Mouse (Mus musculus) v-Abl transformed pro-B cells (cell line): ENCODE measurements around the gene Arf3.
"Not testable (repeated sequence)": the region's sequence is repeated elsewhere in the genome, so short reads cannot be mapped to it uniquely, and the experiment has no call there.

Experiments
- in situ Hi-C, 2 experiments: fragments of 400-800 bp; cut with MboI; formaldehyde crosslinking; loops; one replicate each; pipeline ENCODE4 v1.15.1; 2025; ENCODE audit not compliant: unreplicated experiment in 2 of 2

The Arf3 gene

DNA sequence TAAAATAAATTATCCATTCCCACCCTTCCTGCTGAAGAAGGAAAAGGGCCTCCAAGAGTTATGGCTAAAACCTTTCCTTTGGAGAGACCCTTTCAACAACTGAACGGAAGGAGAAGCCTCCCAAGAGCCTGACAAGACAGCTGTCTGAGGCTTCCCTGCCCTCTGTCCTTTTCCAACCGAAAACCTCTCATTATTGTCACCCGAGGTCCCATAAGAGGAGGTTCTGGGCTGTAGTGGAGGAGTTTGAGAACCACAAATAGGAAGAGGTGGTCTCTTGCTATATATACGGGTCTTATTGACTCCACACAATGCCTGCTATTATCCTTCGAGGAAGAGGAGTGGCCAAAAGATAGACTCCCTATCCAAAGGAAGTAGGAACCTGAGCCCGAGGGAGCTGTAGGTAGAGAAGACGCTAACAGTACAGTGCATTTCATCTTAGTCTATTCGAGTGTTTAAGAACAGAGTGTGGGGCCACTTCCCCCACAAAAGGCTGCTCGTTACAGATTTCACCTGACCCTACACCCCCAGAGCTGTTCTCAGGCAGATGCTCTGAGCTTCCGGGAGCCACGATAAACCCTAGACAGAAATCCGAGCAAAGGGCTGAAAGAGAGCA, 8.9 kb upstream of the Arf3 start:
- in situ Hi-C loops = no loop called here

DNA sequence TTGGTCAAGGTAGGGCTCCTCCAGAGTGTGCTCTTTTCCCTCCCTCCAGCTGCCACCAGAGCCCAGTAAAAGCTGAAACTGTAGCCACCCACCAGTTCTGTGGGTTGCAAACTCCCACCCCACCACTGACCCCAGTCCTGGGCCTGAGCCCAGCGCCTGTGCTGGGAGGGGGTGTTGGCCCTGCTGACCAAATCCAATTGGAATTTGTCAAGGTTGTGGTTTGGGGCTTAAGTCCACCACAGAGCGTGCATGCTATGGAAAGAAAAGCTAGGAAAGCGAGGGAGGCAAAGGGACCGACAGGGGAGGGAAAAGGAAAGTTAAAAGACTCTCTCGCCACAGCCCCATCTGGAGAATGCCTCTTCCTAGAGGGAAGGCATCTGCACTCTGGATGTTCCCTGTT, 5.2 kb upstream of the Arf3 start:
- in situ Hi-C loops = no loop called here

DNA sequence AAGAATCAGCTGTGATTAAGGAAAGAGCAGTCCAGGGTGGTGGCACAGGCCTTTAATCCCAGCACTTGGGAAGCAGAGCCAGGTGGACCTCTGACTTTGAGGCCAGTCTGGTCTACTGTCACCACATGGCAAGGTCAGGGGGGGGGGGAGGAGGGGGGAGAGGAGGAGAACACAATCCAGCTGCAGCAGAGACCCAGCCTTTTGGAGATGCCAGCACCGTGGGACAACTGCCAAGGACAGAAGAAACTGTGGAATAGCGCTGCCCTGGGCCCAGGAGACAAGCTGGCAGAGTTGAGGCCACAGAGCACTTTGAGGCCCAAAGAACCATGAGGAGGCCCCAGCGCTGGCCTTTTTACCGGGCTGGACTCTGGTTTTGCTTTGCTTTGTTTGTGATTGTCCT, 2.9 kb upstream of the Arf3 start:
- in situ Hi-C loops = no loop called here

DNA sequence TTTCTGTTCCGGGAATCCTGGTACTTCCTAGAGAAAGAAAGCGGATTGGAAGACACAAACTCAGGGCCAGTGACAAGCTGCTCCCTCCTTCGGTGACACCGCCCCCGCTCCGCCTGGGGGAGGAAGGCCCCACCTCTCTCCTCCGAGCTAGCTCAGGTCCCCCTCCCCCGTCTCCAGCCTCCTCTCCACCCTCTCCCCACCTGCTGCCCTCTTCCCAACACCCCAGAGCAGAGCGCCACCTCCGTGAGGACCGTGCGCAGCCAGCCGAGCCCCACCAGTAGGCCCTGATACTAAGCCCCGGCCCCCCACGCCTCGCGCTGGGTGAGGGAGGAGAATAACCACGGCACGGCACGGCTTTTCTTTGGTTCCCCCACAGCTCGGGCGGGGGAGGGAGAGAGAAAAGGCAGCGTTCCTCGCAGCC, 803 bp downstream of the Arf3 start:
- in situ Hi-C loops = no loop called here

DNA sequence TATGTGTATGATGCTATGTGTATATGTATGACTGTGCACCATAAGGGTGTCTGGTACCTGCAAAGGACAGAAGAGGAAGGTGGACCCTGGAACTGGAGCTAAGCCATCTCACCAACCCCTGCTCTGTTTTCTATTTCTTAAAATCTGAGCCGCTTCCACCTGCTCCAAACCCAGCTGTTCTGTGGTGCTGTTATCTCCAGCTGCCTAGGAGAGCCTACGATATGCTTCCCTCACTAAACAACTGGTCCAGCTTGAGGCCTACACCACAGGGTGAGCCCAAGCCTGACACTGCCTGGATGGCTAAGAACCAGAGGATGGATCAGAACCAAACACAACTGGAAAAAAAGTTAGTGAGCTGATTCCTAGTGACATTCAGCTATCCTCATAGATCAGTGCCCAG, 8.9 kb downstream of the Arf3 start:
- in situ Hi-C loops = no loop called here

DNA sequence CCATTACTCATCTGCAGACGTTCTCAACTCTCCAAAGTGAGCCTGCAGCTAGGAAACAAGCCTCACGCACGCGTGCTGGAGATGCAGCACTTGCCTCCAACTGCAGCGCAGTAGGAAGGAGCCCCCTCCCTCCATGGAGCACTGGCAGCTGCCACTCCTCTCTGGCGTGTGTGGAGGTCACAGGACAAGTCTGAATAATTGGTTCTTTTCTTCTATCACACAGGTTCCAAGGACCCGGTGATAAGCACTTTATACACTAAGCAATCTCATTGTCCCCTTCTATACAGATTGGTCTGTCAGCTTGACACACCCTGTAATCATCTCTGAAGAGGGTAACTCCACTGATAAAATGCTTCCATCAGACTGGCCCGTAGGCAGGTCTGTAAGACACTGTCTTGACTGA, 10.0 kb downstream of the Arf3 start:
- in situ Hi-C loops = no loop called here

DNA sequence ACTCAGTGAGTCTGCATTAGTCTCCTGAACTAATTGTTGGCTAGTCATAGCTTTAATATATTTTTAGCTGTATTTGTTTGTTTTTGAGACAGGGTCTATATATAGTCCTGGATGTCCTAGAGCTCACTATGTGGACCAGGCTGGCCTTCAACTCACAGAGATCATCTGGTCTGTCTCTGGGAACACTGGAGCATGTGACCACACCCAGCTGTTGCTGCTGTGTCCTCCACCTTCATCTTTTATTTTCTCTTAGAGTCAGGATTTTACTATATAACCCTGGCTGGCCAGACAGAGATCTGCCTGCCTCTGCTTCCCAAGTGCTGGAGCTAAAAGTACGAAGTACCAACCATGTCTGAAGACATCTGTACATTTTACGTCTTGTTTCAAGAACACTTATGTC, 13.9 kb downstream of the Arf3 start:
- in situ Hi-C loops = no loop called here

DNA sequence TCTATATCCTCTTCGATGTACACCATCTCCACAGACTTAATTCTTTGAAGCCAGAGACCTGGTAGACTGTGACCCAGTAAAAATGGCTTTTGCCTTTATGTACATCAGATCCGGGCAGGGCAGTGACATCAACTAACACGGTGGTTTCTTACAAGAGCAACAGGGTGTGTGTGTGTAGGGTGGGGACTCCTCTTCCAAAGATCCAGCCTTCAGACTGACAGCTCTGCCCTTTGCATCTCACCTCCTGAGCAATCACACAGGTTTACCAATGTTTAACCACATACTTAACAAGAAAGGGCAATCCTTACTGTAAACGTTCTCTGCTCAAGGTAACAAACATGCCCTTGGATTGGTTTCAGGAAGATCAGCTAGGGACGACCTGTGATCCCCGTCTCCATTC, 15.7 kb downstream of the Arf3 start:
- in situ Hi-C loops = no loop called here

DNA sequence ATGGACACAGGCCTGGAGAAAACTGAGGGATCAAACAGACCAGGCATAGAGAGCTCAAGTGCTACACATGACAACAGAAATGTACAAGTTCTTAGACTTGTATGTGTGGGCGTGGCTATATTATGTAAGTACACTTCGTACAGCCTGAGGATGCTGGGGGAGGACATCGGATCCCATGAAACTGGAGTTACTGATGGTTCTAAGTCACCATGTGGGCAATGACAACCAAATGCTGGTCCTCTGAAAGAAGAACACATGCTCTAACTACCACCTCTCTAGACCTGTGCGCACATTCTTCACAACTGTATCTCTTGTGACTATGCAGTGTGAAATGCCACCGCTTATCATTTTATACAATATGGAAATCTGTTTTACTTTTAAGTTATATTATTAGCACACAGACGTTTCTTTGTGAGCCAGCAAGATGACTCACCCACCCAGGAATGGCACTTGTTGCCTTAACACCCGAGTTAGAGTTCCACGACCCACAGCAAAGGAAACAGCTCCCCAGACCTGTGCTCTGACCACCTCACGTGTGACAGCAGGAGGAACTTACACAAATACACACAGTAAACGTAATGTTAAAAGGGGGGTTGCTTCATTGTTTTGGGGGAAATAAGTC, 16.6 kb downstream of the Arf3 start:
- in situ Hi-C loops = no loop called here

DNA sequence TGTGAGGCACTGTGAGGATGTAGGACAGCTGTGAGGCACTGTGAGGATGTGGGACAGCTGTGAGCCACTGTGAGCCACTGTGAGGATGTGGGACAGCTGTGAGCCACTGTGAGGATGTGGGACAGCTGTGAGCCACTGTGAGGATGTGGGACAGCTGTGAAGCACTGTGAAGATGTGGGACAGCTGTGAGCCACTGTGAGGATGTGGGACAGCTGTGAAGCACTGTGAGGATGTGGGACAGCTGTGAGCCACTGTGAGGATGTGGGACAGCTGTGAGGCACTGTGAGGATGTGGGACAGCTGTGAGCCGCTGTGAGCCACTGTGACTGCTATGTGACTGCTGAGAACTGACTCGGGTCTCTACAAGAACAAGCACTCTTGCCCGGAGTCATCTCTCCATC, 19.2 kb downstream of the Arf3 start:
- in situ Hi-C loops = not testable (repeated sequence)

DNA sequence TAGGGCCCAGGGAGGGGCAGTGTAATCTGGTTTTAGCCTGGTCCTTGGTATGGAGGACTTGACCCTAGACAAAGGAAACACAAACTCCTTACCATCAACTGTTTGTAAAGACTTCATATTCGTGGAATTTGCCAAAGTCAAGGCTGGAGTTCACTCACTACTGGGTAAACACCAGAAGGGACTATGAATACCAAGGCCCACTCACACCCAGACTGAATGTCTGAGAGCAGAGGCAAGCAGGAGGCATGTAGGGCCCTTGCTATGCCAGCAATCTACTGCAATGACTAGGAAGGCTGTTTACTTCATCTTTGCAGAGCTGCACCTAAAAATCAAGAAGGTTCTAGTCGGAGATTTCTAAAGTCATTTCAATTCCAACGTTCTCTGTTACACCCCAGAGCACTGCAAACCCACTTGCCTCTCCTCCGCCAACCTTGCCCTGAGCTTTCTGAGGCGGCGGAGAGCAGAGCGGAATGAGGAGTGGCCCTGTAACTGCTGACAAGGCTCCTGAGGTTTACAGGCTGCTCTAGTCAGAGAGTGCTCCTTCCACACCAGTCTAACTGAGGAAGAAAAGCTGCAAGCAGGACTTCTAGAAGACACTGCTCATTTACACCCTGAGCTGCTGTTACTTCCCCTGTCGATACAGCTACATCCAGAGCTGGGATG, 20.1 kb downstream of the Arf3 start:
- in situ Hi-C loops = no loop called here

DNA sequence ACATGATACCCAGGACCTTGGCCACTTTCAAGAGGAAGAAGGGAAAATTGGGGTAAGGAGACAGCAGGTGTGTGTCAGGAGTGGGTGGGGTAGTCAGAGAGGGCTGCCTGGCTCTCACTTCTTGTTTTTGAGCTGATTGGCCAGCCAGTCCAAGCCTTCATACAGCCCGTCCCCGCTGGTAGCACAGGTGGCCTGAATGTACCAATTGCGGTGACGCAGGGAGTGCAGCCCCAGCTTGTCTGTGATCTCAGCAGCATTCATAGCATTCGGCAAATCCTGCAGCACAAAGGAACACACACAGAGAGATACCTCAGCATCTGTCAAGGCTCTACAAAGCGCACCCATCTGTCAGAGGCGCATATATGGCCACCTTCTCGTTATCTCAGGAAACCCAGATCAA, 22.8 kb downstream of the Arf3 start:
- in situ Hi-C loops = no loop called here

DNA sequence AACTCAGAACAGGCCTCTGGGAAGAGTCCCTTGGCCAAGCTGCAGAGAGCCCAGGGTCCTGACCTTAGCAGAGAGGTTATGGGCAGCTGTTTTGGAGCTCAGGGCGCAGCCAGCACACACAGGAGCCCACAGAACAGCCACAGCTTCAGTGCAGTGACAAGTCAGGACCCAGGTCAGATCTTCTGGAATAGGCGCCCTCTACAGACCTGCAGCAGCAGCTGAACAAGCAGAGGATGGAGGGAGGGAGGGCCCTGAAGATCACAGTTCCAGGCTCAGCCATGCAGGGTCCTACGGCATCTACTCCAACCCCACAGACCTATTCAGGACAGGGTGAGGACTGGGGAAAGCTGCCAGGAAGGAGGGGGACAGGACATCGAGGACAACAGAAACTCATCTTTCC, 24.2 kb downstream of the Arf3 start:
- in situ Hi-C loops = no loop called here

DNA sequence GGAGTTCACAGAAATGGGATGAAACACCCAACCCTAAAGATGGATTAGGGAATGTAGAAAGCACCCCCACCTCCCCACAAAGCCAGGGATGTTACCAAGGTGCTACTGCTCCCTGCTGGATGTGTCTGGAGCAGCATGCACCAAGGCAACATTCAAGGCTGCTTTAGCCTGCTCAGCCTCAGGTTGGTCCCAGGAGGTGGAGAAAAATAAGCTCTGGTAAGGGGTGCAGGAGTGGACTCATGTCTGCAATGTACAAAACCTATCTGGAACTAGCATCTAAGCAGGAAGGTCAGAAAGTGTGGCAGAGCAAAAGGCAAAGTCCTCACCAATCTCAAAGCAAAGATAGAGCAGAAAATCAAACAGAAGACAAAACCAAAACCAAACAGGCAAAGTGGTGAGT, 25.1 kb downstream of the Arf3 start:
- in situ Hi-C loops = no loop called here

DNA sequence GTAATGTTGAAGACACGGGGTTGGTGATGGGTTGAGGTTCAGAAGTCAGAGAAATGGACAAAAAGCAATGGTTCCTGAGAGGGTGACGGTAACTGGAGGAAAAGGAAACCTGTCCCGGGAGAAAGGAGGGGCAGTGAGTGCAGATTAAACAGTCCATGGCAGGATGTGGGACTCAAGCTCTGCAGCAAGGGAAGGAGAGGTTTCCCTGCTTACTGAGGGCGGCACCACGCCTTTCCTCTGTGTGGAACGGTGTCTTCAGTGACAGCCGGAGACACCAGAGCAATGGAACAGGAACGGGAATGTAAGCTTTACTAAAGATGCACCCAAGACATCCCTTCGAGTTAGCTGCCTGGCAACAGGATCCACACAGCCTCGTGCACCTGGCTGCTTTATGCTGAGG, 26.5 kb downstream of the Arf3 start:
- in situ Hi-C loops = no loop called here

DNA sequence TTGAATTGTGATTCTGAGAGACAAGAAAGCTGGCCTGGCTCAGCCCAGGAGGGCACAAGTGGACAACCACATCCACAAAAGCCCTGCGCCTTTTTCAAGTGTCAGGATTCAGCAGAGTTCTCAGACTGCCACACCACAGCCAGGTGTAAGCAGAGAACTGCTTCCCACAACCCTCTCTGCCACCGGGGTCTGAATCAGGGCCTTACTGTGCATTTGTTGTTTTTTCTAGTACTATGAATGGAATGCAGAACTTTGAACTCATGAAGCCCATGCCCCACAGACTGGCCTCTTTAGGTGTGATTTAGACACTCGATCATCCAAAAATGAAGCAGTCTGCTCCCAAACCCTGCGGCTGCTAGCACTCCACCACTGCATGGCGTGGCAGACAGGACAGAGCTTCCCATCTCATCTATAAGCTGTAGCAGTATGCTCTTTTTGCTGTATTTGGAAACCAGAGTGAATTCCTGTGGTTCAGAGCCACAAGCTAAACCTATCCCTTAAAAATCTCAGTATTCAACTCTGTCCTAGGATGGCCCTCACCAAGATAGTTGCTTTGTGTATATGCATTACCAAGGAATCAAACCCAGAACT, 28.9 kb downstream of the Arf3 start:
- in situ Hi-C loops = no loop called here

DNA sequence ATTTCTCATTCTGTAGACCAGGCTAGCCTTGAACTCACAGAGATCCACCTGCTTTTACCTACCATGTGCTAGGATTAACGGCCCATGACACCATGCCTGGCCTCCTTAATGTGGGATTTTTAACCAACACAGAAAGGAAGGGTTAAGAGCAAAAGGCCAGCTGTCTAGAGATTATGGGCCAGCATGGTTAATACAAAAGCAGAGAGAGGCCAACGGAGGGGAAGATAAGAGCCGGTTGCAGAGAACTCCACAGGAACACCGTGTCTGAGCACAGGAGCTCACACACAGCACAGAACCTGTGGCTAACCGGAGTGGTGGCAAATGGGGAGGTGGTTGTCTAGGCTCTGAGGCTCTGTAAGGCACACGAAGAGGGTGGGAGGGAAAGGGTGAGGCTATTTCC, 29.6 kb downstream of the Arf3 start:
- in situ Hi-C loops = no loop called here

DNA sequence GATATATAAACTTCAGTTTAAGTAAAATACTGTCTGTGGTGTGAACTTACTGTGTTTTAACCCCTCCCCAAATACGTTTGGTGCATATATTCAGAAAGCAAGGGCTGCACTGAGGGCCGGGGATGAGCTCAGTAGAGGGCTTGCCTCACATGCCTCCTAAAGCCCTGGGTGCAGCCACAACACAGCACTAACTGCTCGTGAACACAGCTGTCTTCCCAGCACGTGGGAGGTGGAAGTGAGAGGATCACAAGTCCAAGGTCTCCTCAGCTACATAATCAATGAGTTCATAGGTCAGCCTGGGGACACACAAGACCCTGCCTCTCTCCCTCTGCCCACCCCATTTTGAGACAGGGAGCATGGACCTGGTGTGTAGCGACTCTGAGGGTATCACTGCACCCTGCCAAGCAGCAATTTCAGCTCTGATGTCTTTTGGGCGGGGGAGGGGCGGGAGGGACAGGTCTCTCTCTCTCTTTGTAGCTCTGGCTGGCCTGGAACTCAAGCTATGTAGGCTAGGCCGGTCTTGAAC, 30.9 kb downstream of the Arf3 start:
- in situ Hi-C loops = no loop called here

DNA sequence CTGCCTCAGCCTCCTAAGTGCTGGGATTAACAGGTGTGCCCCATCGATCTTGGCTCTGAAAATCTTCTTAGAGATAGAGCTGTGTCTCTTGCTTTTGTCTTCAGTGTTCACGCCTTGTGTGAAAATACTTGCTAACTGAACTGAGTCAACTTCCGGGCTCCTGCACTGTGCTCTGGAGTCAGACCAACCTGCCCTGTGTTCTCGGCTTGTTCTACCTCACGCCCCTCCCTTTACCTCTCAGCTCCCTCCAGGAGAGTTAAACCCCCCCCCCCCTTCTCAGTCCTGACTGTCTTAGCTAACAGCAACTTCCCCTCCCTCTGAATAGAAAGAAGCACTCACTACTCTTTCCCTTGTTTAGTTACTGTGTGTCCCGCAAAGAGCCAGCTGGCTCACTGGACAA, 32.2 kb downstream of the Arf3 start:
- in situ Hi-C loops = no loop called here

DNA sequence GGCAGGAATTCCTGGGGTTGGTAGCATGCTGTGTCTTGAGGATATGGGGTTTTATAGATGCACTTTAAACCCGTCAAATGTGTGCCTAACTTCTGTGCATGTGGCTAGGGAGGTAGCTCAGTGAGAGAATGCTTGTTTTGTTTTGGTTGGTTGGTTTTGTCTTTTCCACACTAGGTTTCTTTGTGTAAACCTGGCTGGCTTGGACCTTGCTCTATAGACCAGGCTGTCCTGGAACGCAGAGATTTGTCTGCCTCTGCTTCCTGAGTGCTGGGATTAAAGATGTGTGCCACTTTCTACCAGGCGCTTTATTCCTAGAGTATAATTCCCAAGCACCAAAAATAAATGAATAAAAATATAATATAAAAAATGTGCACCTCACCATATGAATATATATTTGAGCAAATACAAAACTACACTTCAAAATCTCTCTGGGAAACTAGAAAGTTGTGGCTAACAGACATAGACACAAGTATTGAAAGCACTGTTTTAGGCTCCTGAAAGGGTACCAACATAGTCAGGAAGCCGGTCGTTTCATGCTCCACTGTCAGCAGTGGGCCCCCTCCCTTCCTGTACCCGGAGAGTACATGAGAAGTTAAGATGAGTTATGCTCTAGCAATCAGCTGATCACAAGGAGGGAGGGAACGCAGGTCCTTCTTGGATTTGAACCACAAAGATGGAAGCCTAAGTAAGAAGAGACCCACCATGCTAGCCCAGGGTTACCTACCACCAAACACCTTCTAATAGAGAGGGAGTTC, 33.0 kb downstream of the Arf3 start:
- in situ Hi-C loops = no loop called here

DNA sequence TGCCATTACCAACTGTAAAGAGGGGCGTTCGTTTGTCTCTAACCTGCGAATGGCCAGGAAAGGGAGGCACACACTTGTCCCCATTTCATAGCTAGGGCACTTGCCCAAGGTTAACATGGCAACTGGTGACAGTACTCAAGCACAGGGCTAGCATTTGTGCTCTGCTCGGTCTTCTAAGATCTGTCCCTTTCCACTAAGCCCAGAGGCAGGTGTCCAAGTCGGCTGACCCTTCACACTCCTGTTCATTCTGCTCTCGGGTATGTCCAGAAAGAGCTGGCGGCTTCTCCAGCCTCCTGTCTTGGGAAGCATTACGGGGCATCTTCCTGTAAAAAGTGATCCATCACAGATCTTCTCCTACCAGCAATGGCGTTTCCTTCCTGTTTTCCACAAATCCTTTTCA, 34.6 kb downstream of the Arf3 start:
- in situ Hi-C loops = no loop called here
